Mouse (Mus musculus): Measurements from ENCODE around the gene Mcf2. TPM values are rescaled to one million over a fixed set of nuclear protein-coding genes. Genes with fewer than 3 reads are reported as not detected.

The Mcf2 gene
- not detected in 2 replicates for polyA plus RNA-seq (2012; ENCODE audit: insufficient read depth, low replicate concordance)

GRCm38 (mm10) chrX:60178744-60179458 is at the start of gene Mcf2:
Mcf2 (minus strand) TSS chrX:60179089.
- Histone ChIP-seq H3K9me3 (no peaks in the 10 kb centered on the region), H3K27me3 (replicated peaks) (peaks cover 28% of the 10 kb centered on the region), H3K4me1 (peaks cover 5% of the 10 kb centered on the region; the same call in 1 of the 2 replicates), H3K4me3 (replicated peaks) (peak within 1 kb of the TSS; percentile 29), H3K36me3 (replicated peaks; ENCODE audit: low read length) (no peaks in the 10 kb centered on the region)
- TF ChIP-seq FLI1 (IDR thresholded peaks at IDR 0.05; ENCODE audit: low read length) = no peak
- no peak for TF ChIP-seq GATA1 (IDR thresholded peaks at IDR 0.05; ENCODE audit: borderline replicate concordance, low read length)

GRCm38 (mm10) chrX:60187726-60188125 is 8.8 kb upstream of the Mcf2 start:
- no peaks in the 10 kb centered on the region for H3K9me3 ChIP-seq
- no peaks in the 10 kb centered on the region for H3K4me1 ChIP-seq
- no peaks in the 10 kb centered on the region for H3K36me3 ChIP-seq (replicated peaks; ENCODE audit: low read length)
- H3K4me3 ChIP-seq (replicated peaks) = no peak overlapping the region
- no peak for TF ChIP-seq FLI1 (IDR thresholded peaks at IDR 0.05; ENCODE audit: low read length)
- no peak for TF ChIP-seq GATA1 (IDR thresholded peaks at IDR 0.05; ENCODE audit: borderline replicate concordance, low read length)
- H3K27me3 ChIP-seq (replicated peaks) = peaks cover 11% of the 10 kb centered on the region

- Histone ChIP-seq H3K4me3 (replicated peaks) (no peak overlapping the region), H3K27me3 (replicated peaks) (peaks cover 27% of the 10 kb centered on the region), H3K36me3 (replicated peaks; ENCODE audit: low read length) (no peaks in the 10 kb centered on the region), H3K9me3 (no peaks in the 10 kb centered on the region), H3K4me1 (peaks cover 5% of the 10 kb centered on the region; the same call in 1 of the 2 replicates)
- no peak for TF ChIP-seq GATA1 (IDR thresholded peaks at IDR 0.05; ENCODE audit: borderline replicate concordance, low read length)
Observed at GRCm38 (mm10) chrX:60182611-60183010, 3.7 kb upstream of the Mcf2 start.

GRCm38 (mm10) chrX:60178025-60178743 is 705 bp downstream of the Mcf2 start:
- H3K27me3 ChIP-seq (replicated peaks) = peaks cover 28% of the 10 kb centered on the region
- TF ChIP-seq FLI1 (IDR thresholded peaks at IDR 0.05; ENCODE audit: low read length) = no peak
- TF ChIP-seq GATA1 (IDR thresholded peaks at IDR 0.05; ENCODE audit: borderline replicate concordance, low read length) = no peak
- no peaks in the 10 kb centered on the region for H3K9me3 ChIP-seq
- H3K4me1 ChIP-seq = peaks cover 5% of the 10 kb centered on the region; the same call in 1 of the 2 replicates
- H3K4me3 ChIP-seq (replicated peaks) = peak overlapping the region; percentile 29
- no peaks in the 10 kb centered on the region for H3K36me3 ChIP-seq (replicated peaks; ENCODE audit: low read length)

GRCm38 (mm10) chrX:60170106-60170505 is 8.8 kb downstream of the Mcf2 start:
- Histone ChIP-seq H3K4me3 (replicated peaks) (no peak overlapping the region), H3K9me3 (no peaks in the 10 kb centered on the region), H3K4me1 (no peaks in the 10 kb centered on the region), H3K27me3 (replicated peaks) (no peaks in the 10 kb centered on the region), H3K36me3 (replicated peaks; ENCODE audit: low read length) (no peaks in the 10 kb centered on the region)
- TF ChIP-seq GATA1 (IDR thresholded peaks at IDR 0.05; ENCODE audit: borderline replicate concordance, low read length) = no peak
- no peak for TF ChIP-seq FLI1 (IDR thresholded peaks at IDR 0.05; ENCODE audit: low read length)

- no peaks in the 10 kb centered on the region for H3K9me3 ChIP-seq
- H3K36me3 ChIP-seq (replicated peaks; ENCODE audit: low read length) = no peaks in the 10 kb centered on the region
- no peaks in the 10 kb centered on the region for H3K4me1 ChIP-seq
- no peaks in the 10 kb centered on the region for H3K27me3 ChIP-seq (replicated peaks)
- no peak overlapping the region for H3K4me3 ChIP-seq (replicated peaks)
- TF ChIP-seq FLI1 (IDR thresholded peaks at IDR 0.05; ENCODE audit: low read length) (no peak), GATA1 (IDR thresholded peaks at IDR 0.05; ENCODE audit: borderline replicate concordance, low read length) (no peak)
Observed at GRCm38 (mm10) chrX:60169511-60169910, 9.4 kb downstream of the Mcf2 start.

- H3K36me3 ChIP-seq (replicated peaks; ENCODE audit: low read length) = no peaks in the 10 kb centered on the region
- no peaks in the 10 kb centered on the region for H3K4me1 ChIP-seq
- no peaks in the 10 kb centered on the region for H3K27me3 ChIP-seq (replicated peaks)
- TF ChIP-seq FLI1 (IDR thresholded peaks at IDR 0.05; ENCODE audit: low read length) (no peak), GATA1 (IDR thresholded peaks at IDR 0.05; ENCODE audit: borderline replicate concordance, low read length) (no peak)
- no peak overlapping the region for H3K4me3 ChIP-seq (replicated peaks)
- no peaks in the 10 kb centered on the region for H3K9me3 ChIP-seq
Observed at GRCm38 (mm10) chrX:60168796-60169195, 10.1 kb downstream of the Mcf2 start.

GRCm38 (mm10) chrX:60147268-60147974 is 31.5 kb downstream of the Mcf2 start:
- no peaks in the 10 kb centered on the region for H3K4me1 ChIP-seq
- no peak overlapping the region for H3K4me3 ChIP-seq (replicated peaks)
- TF ChIP-seq FLI1 (IDR thresholded peaks at IDR 0.05; ENCODE audit: low read length) = no peak
- no peak for TF ChIP-seq GATA1 (IDR thresholded peaks at IDR 0.05; ENCODE audit: borderline replicate concordance, low read length)
- H3K9me3 ChIP-seq = no peaks in the 10 kb centered on the region
- no peaks in the 10 kb centered on the region for H3K36me3 ChIP-seq (replicated peaks; ENCODE audit: low read length)
- H3K27me3 ChIP-seq (replicated peaks) = peaks cover 8% of the 10 kb centered on the region

- no peaks in the 10 kb centered on the region for H3K4me1 ChIP-seq
- H3K36me3 ChIP-seq (replicated peaks; ENCODE audit: low read length) = no peaks in the 10 kb centered on the region
- no peak overlapping the region for H3K4me3 ChIP-seq (replicated peaks)
- peaks cover 2% of the 10 kb centered on the region for H3K27me3 ChIP-seq (replicated peaks)
- no peaks in the 10 kb centered on the region for H3K9me3 ChIP-seq
- TF ChIP-seq GATA1 (IDR thresholded peaks at IDR 0.05; ENCODE audit: borderline replicate concordance, low read length) = no peak
- TF ChIP-seq FLI1 (IDR thresholded peaks at IDR 0.05; ENCODE audit: low read length) = no peak
Observed at GRCm38 (mm10) chrX:60075359-60075758, 103.5 kb downstream of the Mcf2 start.

Data from megakaryocyte, embryonic 14.5 days (primary cell).